Mouse (Mus musculus): Measurements from ENCODE around the gene Pir.

- TF ChIP-seq POLR2A (IDR thresholded peaks at IDR 0.05; ENCODE audit: low read depth, low read length), result no peak
- TF ChIP-seq CTCF (IDR thresholded peaks at IDR 0.05; ENCODE audit: extremely low read depth, insufficient read depth, insufficient read length, insufficient replicate concordance), result no peak
Observed at GRCm38 (mm10) chrX:164262286-164262685, 6.9 kb upstream of the Pir start.

Data from spleen, adult 2 months (tissue).